Comparison of ENCODE assay signal across 10 mouse cellular contexts in the genomic region with DNA sequence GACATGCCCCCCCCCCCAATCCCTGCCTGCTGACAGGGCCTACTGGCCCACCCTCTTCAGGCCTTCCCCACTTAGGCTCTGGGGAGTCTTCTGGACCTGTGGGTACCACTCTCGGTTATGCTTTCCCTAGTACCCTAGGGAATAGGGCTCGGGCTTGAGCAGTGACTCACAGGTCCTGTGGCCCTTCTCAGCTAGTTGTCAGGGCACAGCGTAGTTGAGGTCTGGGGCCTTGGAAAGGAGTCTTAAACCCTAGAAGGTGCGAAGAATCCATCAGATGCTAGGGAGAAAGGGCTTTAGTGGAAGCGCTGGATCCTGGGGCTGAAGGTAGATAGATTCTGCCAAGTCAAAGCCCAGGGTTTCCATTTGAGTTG. TPM values are rescaled to one million over a fixed set of nuclear protein-coding genes. Genes with fewer than 3 reads are reported as not detected.
DNase-seq lines count a peak whose midpoint lies in the region; ATAC-seq and TF ChIP-seq lines count a peak whose summit lies in the region.
"Had no signal": no experiment of that assay in that cellular context is flagged by ENCODE, and none has a peak within 500 bp of the region (broad histone marks: within the 10 kb centered on the region; RNA-seq: fewer than 3 reads in every experiment).

No protein-coding gene starts in this region.

- H3K9ac ChIP-seq in heart, adult 2 months (ENCODE audit: low read depth, low read length), result peak overlapping the region; percentile 53
- peak overlapping the region; percentile 63 for H3K9ac ChIP-seq in forebrain, embryonic 11.5 days (ENCODE audit: low read length)
- H3K9ac ChIP-seq in limb, embryonic 12.5 days (replicated peaks), result peak overlapping the region; percentile 66

- no peak for TF ChIP-seq EP300 in heart, adult 2 months (IDR thresholded peaks at IDR 0.05; ENCODE audit: insufficient read depth, low read depth, low read length)

- no peak for ATAC-seq in forebrain, embryonic 11.5 days (replicated peaks; ENCODE audit: low FRiP score)
- no peak for ATAC-seq in limb, embryonic 12.5 days (ENCODE audit: insufficient number of reproducible peaks, insufficient read depth, low FRiP score, low TSS enrichment, low read depth)
- no peak for ATAC-seq in megakaryocyte, adult 5-6 weeks (ENCODE audit: poor library complexity, severe bottlenecking)

- peak overlapping the region; percentile 78; the same call in 1 of the 2 replicates for H3K4me2 ChIP-seq in forebrain, embryonic 11.5 days (ENCODE audit: low read depth, low read length, severe bottlenecking)
- peak overlapping the region; percentile 89 for H3K4me2 ChIP-seq in limb, embryonic 12.5 days

- WGBS in heart, adult 2 months, result 32% methylated on average over 5 of the region's 5 CpGs
- WGBS in forebrain, embryonic 11.5 days, result 31% methylated on average over 5 of the region's 5 CpGs
- WGBS in limb, embryonic 12.5 days, result 15% methylated on average over 5 of the region's 5 CpGs

- intact Hi-C loops in heart, adult 2 months (cut with DNase I), result loop anchor here (1.0 kb wide), 1 partner anchor 18 kb away; a partner anchor contains a TSS

- H3K27ac ChIP-seq in heart, adult 2 months, result peak overlapping the region; percentile 80
- peak overlapping the region; percentile 83 for H3K27ac ChIP-seq in forebrain, embryonic 11.5 days (ENCODE audit: low read depth, low read length)
- peak overlapping the region; percentile 98 for H3K27ac ChIP-seq in limb, embryonic 12.5 days

- H3K36me3 ChIP-seq in heart, adult 2 months (ENCODE audit: control insufficient read depth, insufficient read depth, low read length), result no peaks in the 10 kb centered on the region; the same call in 1 of the 2 replicates
- peaks cover 30% of the 10 kb centered on the region for H3K36me3 ChIP-seq in C2C12 (ENCODE audit: control insufficient read depth, insufficient read depth)
- H3K36me3 ChIP-seq in forebrain, embryonic 11.5 days (ENCODE audit: control insufficient read depth, insufficient read depth, low read length), result no peaks in the 10 kb centered on the region
- peaks cover 51% of the 10 kb centered on the region for H3K36me3 ChIP-seq in limb, embryonic 12.5 days
- H3K36me3 ChIP-seq: G1E had no signal

- peaks cover 41% of the 10 kb centered on the region for H3K79me3 ChIP-seq in C2C12 (ENCODE audit: low read depth)

- H3ac ChIP-seq in C2C12 (ENCODE audit: control insufficient read depth, insufficient read length, low read depth), result no peak overlapping the region

- H3K4me1 ChIP-seq in heart, adult 2 months (ENCODE audit: control insufficient read depth, insufficient read depth, low read length), result peaks cover 20% of the 10 kb centered on the region
- H3K4me1 ChIP-seq in forebrain, embryonic 11.5 days (replicated peaks; ENCODE audit: control insufficient read depth, insufficient read depth, low read length), result peaks cover 38% of the 10 kb centered on the region
- H3K4me1 ChIP-seq in limb, embryonic 12.5 days (replicated peaks), result peaks cover 71% of the 10 kb centered on the region

- peak; percentile 39 to 52 for DNase-seq in heart, adult 2 months
- no peak for DNase-seq in heart, adult 8-10 months (ENCODE audit: low spot score)
- DNase-seq in forebrain, embryonic 11.5 days (ENCODE audit: low spot score), result no peak
- no peak for DNase-seq in retina, embryonic 14.5 days (ENCODE audit: low spot score)
- DNase-seq in urinary bladder, postnatal 4 days (ENCODE audit: low spot score in 2 of 2), result no peak

- TF ChIP-seq POLR2A in heart, adult 2 months (IDR thresholded peaks at IDR 0.05; ENCODE audit: insufficient read depth, low read depth, low read length), result no peak

- no peaks in the 10 kb centered on the region for H3K27me3 ChIP-seq in heart, adult 2 months (ENCODE audit: control insufficient read depth, insufficient read depth, low read length)
- H3K27me3 ChIP-seq in C2C12 (ENCODE audit: control insufficient read depth, insufficient read depth, insufficient read length), result no peaks in the 10 kb centered on the region
- no peaks in the 10 kb centered on the region for H3K27me3 ChIP-seq in forebrain, embryonic 11.5 days (ENCODE audit: control insufficient read depth, insufficient read depth, low read length)
- no peaks in the 10 kb centered on the region for H3K27me3 ChIP-seq in limb, embryonic 12.5 days

- no peaks in the 10 kb centered on the region for H3K79me2 ChIP-seq in heart, adult 2 months (replicated peaks; ENCODE audit: control insufficient read depth, insufficient read depth, low read length)
- H3K79me2 ChIP-seq in C2C12 (ENCODE audit: control insufficient read depth, insufficient read depth), result peaks cover 84% of the 10 kb centered on the region

- H3K4me3 ChIP-seq in heart, adult 2 months, result no peak overlapping the region
- H3K4me3 ChIP-seq in C2C12 (ENCODE audit: insufficient read depth, poor library complexity, severe bottlenecking), result no peak overlapping the region
- H3K4me3 ChIP-seq in forebrain, embryonic 11.5 days (ENCODE audit: low read depth, low read length), result no peak overlapping the region; the same call in 1 of the 2 replicates
- H3K4me3 ChIP-seq in limb, embryonic 12.5 days (replicated peaks), result peak overlapping the region; percentile 49

- no peak for TF ChIP-seq CTCF in heart, adult 2 months (IDR thresholded peaks at IDR 0.05)
- no peak for TF ChIP-seq CTCF in C2C12 (IDR thresholded peaks at IDR 0.05; ENCODE audit: control insufficient read depth, insufficient read depth, insufficient read length)

- no peaks in the 10 kb centered on the region for H3K9me3 ChIP-seq in forebrain, embryonic 11.5 days (ENCODE audit: control insufficient read depth, low read length)
- no peaks in the 10 kb centered on the region for H3K9me3 ChIP-seq in limb, embryonic 12.5 days
- H3K9me3 ChIP-seq: G1E had no signal

TF ChIP-seq in C2C12, 6 proteins besides CTCF, POLR2A, EP300 and RAD21:
- TF ChIP-seq USF1 (IDR thresholded peaks at IDR 0.05; ENCODE audit: low read depth) (no peak), MAX (IDR thresholded peaks at IDR 0.05) (peak; percentile 74), FOSL1 (IDR thresholded peaks at IDR 0.05; ENCODE audit: insufficient read depth, low read length, poor library complexity, severe bottlenecking) (peak; percentile 51), MYOD1 (IDR thresholded peaks at IDR 0.05; ENCODE audit: control insufficient read depth, insufficient read length, low read depth) (no peak)

RNA-seq across cellular contexts. Expression of a gene that starts 17.5 kb away (rescaled TPM):
- 10 to 100 TPM; 44.5 to 58.7 TPM for total RNA-seq in heart, adult 2 months (2021)
- polyA plus RNA-seq in heart, adult 2 months (2012; rRNA removed), result 15.3 and 21.5 TPM in 2 replicates
- 10 to 100 TPM; 51.6 to 56.9 (median 53.9) TPM for total RNA-seq in heart, adult 8-10 months (2022)
- polyA plus RNA-seq in C2C12 (2012; fragmentation: generic; extraction: Trizol), result 31.4 TPM
- polyA plus RNA-seq in forebrain, embryonic 11.5 days (2014; fragmentation: Nextera tagmentation; extraction: Ambion mirVana), result 8.7 and 10.6 TPM in 2 replicates
- polyA plus RNA-seq in limb, embryonic 12.5 days (2016; fragmentation: Nextera tagmentation; extraction: Ambion mirVana), result 14.3 and 17.3 TPM in 2 replicates
- 6.0 TPM in 2 replicates for total RNA-seq in megakaryocyte, adult 5-6 weeks (2015)
- 2.6 and 3.0 TPM in 2 replicates for total RNA-seq in megakaryocyte, adult 5-6 weeks (2017)

RNA-seq across cellular contexts. Expression of a gene that starts 45.4 kb away (rescaled TPM):
- not detected for total RNA-seq in heart, adult 2 months (2021)
- polyA plus RNA-seq in heart, adult 2 months (2012; rRNA removed), result 0.47 and 0.53 TPM in 2 replicates
- under 1 TPM in 2 of 4 experiments, not detected in 2; 0.26 to 0.28 TPM for total RNA-seq in heart, adult 8-10 months (2022)
- polyA plus RNA-seq in C2C12 (2012; fragmentation: generic; extraction: Trizol), result 0.04 TPM
- polyA plus RNA-seq in forebrain, embryonic 11.5 days (2014; fragmentation: Nextera tagmentation; extraction: Ambion mirVana), result not detected in 2 replicates
- 0.31 and 0.65 TPM in 2 replicates for polyA plus RNA-seq in limb, embryonic 12.5 days (2016; fragmentation: Nextera tagmentation; extraction: Ambion mirVana)
- total RNA-seq in megakaryocyte, adult 5-6 weeks (2015), result not detected in 2 replicates
- total RNA-seq in megakaryocyte, adult 5-6 weeks (2017), result not detected in 2 replicates
- total RNA-seq: G1E; layer of hippocampus, adult 18-20 months had no signal
- polyA plus RNA-seq: G1E had no signal

RNA-seq across cellular contexts. Expression of a gene that starts 59.2 kb away (rescaled TPM):
- not detected for total RNA-seq in heart, adult 2 months (2021)
- not detected in 2 replicates for polyA plus RNA-seq in heart, adult 2 months (2012; rRNA removed)
- not detected for total RNA-seq in heart, adult 8-10 months (2022)
- not detected for polyA plus RNA-seq in C2C12 (2012; fragmentation: generic; extraction: Trizol)
- polyA plus RNA-seq in forebrain, embryonic 11.5 days (2014; fragmentation: Nextera tagmentation; extraction: Ambion mirVana), result not detected in 2 replicates
- polyA plus RNA-seq in limb, embryonic 12.5 days (2016; fragmentation: Nextera tagmentation; extraction: Ambion mirVana), result 0.18 TPM in 1 of 2 replicates, not detected in the other
- not detected in 2 replicates for total RNA-seq in megakaryocyte, adult 5-6 weeks (2015)
- total RNA-seq in megakaryocyte, adult 5-6 weeks (2017), result not detected in 2 replicates
- total RNA-seq: layer of hippocampus, adult 18-20 months had no signal
- polyA plus RNA-seq: G1E had no signal

Comparison
In these comparisons a context has a peak if more than half of its experiments do, and no peak if none do; other contexts are left out.
1. DNase-seq: peak in heart, adult 2 months (2 of 2); none in heart, adult 8-10 months (single experiment), forebrain, embryonic 11.5 days (single experiment), retina, embryonic 14.5 days (single experiment) and urinary bladder, postnatal 4 days (0 of 2).
2. Peak in every context shown above with its lines, with median percentiles within 50 percentile points of each other: H3K27ac ChIP-seq and H3K9ac ChIP-seq.